Mouse (Mus musculus): Measurements from ENCODE around the gene Scd1. TPM values are rescaled to one million over a fixed set of nuclear protein-coding genes. Genes with fewer than 3 reads are reported as not detected.
"Not testable (repeated sequence)": the region's sequence is repeated elsewhere in the genome, so short reads cannot be mapped to it uniquely, and the experiment has no call there.

The Scd1 gene
- polyA plus RNA-seq, 1 experiment = 4,693 TPM

DNA sequence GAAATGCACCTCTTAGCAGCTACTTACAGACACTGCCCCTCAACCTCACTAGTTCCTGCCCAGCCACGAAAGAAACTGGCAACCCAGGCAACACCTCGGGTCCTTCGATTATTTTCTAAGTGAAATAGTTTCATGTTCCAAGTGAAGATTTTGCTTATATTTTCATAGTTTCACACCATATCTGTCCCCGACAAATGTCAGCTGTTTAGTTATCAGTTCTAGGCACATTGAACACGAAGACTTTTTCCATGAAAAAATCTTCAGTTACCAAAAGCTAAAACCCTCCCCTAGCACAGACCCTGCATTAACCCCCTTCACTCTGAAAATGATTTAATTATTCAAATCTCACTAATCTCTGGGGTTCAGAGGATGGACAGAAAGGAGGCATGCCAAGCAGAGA, 10.9 kb downstream of the Scd1 start:
- DNase-seq (ENCODE audit: low read depth) = no peak

DNA sequence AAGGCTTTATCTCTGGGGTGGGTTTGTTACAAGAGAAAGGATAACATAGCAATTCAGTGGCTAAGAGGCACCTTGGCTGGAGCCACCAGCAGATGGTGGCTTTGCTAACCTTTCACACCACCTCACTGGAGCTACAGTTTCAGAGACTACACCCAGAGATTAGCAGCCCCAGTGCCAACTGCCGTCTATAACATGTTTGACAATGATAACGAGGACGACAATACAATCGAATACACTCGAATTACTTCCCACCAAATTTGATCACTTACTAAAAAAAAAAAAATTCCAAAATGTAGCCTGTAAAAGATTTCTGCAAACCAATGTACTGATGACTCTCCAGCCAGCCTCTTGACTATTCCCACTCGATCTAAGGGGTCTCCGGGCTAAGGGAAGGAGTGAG, 12.7 kb downstream of the Scd1 start:
- DNase-seq (ENCODE audit: low read depth) = no peak

DNA sequence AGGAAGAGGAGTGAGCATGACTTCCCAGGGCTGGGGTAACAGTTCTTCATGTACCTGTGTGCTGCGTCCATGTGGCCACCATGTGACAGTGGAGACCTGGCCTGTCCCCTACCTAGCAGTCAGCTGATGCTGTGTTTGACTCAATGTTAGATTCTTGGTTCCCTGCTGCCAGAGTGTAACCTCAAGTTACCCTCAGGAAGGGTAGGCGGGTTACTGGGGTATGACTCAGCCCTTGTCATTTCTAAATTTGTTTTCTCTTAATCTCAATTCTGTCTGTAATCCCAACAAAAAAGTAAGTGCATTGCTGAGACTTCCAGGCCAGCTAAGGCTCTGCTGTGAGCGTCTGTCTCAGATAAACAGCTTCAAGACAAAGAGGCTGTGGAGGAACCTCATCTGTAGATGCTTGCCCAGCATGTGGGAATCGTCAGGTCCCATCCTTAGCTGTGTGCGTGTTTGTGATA, 13.7 kb downstream of the Scd1 start:
- no peak for DNase-seq (ENCODE audit: low read depth)

DNA sequence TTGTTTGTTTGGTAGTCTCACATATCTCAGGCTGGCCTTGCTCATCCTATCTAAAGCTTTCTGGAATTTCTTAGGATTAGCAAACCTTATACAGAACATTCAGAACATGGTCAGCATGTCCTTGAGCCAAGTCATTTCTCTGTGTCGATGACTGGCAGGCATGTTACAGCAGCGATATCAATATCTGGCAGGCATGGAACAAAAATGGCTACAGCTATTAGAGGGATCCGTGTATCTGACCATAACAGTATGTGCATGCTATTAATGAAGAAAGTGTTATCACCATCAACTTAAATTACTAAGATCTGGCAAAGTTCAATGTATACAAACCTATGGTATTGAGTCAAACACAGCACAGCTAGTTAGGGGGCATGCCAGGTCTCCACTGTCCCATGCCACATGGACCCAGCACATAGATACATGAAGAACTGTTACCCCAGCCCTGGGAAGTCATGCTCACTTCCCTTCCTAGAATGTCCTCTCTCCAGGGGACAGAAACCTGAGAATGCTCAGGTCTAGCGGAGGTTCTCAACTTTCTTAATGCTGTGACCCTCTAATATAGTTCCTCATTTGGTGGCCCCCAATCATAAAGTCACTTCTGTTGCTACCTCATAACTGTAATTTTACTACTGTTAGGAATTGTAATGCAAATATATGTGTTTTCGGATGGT, 15.2 kb downstream of the Scd1 start:
- no peak for DNase-seq (ENCODE audit: low read depth)

DNA sequence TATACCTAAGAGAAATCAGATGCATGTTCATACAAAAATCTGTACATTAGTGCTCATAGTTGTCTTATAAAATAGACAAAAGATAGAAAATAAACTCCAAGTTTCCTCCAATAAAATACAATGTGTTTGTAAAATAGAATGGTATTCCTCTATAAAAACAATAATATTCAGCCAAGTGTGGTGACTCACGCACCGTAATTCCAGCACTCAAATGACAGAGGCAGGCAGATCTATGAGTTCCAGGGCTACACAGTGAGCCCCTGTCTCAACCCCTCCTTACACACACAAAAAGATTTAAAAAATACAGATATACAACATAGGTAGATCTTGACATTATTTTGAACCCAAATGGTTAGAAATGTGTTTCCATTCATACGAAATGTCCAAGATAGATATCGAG, 15.8 kb downstream of the Scd1 start:
- DNase-seq (ENCODE audit: low read depth) = no peak

DNA sequence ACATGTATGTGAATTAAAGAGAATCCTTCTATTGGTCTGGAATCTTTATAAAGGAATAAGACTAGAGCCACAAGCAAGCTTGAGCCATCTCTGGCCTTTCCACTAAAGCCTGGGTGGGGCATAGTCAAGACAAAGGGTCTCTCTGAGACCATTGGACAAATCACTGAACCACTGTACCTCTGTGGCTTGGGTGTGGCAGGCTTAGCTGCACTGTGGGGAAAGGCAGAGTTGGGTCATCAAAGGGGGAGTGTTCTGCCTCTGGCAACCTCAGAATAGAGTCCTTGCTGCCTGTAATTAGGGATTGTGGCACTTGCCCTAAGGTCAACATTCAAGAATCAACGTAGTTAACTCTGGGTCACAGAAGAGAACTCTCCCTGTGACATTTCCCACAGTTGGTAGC, 18.2 kb downstream of the Scd1 start:
- DNase-seq (ENCODE audit: low read depth) = no peak

DNA sequence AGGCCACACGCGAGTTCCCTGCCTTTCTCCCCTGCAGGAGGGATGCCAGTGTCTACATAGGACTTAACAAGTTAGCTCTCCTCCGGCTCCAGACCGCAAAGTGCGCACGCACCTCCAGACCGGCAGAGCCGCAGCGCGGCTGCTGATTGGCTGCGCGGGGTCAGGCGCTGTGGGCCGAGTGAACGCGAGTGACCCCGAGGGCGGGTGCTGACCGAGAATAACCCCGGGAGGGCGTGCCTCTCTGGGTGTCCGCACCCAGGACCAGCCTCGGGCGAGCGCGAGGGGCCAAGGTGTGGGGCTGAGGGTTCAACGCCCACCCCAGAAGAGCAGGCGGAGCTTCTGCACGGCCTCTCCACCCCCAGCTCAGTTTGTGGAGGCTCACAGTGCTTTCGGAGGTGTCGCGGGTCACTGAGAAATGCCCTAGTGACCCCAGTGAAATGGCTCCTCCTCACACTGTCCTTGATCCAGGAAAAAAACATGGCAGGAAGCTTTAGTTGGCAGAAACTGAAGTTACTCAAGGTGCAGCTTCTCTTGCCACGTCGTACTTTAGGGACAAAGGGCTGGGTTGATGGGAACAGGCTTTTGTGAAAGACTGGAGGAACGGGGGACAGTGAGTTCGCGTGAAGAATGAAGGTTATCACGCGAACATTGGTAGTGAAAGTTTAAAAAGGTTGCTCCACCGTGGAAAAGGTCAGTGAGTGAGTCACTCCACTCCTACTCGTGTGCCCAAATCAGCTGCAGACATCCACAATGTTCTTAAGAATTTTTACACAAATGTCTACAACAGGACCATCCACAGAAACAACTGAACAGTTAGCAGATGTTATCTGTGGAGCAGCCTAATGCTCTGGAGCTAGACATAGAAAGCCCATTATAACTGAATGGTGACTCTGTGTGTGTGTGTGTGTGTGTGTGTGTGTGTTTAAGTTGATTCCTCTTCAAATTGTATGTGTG, 18.9 kb downstream of the Scd1 start:
- DNase-seq (ENCODE audit: low read depth) = no peak

DNA sequence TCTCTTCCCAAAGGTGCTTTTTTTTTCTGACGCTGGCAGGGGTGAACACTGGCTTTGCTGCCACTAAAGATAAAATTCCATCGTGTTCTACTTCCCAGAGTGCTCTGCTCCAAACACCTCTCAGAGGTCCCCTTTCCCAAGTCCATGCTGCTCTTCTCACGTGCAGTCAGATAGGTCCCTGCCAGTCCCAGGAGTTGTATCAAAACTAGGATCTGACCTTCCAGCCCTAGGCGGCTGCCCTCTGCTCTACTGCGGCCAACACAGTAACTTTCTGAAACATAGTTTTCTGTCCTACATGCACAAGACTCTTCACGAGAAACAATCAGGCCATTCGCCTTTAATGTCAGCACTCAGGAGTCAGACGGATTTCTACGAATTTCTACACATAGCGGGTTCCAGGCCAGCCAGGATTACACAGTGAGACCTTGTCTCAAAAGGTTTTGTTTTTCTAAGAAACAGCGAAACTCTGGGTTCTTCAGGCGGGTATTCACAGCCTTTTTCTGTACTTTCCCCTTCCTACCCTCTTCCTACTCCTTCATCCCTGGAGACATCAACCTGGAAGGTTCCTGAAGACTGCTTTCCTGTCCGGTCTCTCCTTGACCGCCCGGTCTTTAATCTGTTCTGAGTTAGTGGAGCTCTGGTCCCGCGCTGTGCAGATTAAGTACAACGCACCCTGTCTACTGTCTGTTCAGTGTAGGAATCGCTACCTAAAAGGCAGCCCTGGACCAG, 19.8 kb downstream of the Scd1 start:
- DNase-seq (ENCODE audit: low read depth) = no peak

DNA sequence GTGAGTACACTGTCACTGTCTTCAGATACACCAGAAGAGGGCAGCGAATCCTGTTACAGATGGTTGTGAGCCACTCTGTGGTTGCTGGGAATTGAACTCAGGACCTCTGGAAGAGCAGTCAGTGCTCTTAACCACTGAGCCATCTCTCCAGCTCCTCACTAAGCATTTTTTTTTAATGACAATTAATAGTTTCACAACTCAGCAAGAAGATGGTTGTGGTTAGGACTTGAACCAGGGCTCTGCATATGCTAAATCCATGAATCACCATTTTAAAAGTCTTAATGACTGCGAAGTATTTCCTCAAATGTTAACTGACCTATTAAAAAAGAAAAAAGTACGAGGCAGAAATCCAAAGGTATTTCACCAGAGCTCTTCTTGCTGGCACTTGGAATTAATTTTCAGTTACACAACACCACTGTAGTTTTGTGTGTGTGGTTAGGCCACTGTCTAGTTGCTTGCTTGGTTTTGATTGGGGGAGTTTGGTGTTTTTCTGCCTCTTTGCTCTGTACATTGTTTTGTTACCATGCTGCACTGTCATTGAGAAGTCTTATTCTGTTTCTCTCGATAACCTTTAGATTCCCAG, 20.5 kb downstream of the Scd1 start:
- no peak for DNase-seq (ENCODE audit: low read depth)

DNA sequence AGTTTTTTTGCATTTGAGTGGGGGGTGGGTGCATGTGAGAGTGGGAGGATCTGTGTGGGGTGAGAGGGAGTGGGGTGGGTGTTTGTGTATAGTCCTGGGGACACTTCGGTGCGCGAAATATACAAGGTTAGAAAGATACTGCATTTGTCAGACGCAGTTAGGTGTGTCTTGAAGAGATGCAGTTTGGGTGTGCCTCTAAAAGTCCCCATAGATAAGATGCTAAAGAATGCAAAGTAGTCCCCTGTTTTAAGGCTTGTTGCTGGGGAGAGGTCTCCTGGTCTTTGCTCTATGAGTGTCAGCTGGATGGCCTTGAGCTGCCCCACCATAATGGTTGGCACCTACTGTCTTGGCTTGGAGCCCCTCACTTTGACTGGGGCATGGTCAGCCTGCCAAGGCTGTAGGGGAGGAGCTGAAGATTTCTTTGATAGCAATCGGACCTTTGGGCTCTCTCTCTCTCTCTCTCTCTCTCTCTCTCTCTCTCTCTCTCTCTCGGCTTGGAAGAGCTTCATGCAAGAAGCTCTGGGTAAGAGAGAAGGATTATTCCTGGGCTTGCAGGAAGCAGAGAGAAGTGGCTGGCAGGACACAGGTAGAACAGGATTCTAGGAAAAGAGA, 21.7 kb downstream of the Scd1 start:
- DNase-seq (ENCODE audit: low read depth) = no peak

DNA sequence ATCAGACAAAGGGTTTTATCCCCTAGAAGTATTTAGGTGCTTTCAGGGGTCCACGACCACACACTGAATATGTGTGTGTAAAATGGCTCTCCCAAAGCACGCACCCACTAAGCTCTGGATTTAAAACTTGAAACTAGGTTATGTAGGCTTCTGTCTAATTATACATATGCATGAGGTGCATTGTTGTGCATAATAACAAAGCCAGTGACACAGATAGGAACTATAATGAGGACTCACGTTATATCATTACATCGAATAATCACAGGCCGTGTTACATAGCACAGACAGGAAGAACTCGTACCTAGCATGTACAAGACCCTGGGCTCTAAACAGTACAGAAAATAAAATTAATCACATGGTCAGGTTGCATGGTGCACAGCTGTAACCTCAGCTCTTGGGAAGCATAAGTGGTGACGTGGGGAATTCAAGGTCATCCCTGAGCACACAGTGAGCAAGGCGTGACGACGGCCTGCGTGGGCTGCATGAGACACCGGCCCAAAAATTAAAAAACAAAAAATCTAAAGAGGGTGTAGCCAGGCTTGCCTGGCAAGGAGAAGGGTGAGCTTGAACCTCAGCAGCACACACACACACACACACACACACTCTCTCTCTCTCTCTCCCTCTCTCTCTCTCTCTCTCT, 24.9 kb downstream of the Scd1 start:
- no peak for DNase-seq (ENCODE audit: low read depth)

DNA sequence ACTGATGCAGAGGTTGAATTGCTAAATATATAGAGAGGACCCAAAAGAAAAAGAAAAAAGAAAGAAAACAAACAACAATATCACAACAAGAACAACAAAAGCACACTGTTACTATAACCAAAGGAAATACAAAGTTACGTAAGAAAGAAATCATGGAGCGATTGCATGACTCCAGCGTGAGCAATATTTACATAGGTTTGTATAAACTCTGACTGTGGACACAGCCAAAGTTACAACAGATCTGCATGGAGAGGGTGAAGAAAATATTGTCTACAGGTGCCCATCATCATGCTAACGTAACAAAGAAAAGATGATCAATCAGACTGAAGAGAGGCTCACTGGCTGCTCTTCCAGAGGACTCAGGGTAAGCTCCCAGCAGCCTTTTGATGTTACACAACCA, 27.6 kb downstream of the Scd1 start:
- DNase-seq (ENCODE audit: low read depth) = no peak

DNA sequence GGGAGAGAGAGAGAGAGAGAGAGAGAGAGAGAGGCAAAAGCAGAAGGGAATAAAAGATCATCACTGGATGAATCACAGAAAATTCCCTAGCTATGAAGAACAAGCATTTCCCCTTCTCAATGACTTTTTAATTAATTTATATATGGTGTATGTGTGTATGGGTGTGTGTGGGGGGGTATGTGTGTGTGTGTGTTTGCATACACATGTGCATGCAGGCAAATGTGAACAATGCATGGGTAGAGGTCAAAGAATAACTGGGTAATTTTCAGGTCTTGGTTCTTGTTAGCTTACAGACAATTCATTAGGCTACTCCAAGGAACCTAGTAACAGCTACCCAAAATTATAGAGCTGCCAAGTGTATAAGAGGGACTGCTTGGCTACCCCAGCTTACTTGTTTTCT, 28.6 kb downstream of the Scd1 start:
- no peak for DNase-seq (ENCODE audit: low read depth)

DNA sequence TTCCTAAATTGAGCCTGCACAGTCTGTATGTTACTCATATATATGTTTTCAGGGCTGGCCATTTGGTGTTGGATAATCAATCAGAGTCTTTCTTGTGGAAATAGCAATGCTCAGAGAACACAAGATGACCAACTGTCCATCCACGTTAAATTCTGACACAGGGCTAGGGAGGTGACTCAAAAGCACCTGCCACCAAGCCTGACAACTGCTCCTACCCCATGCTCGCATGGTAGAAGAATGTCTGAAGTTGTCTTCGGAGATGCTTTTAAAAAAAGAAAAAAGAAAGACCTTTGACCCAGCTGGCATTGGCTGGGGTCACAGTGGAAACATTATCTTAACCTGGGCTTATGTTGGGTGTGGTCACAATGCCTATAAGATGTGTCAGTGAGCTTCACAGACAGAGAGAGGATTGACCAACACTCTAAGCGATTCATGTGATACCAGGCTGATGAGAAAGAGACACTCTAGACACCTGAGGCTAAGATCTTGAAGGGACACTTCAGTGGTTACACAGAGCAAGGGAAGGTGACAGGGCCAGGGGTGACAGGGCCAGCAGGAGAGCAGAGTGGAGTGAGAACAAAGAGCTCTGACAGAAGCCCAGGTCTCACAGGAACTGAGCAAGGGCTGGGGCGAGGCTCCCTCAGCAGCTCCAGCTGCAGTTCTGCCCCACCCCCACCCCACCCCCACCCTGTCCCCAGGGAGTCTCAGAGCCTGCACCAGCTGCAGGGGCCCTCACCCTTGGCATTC, 29.9 kb downstream of the Scd1 start:
- no peak for DNase-seq (ENCODE audit: low read depth)

DNA sequence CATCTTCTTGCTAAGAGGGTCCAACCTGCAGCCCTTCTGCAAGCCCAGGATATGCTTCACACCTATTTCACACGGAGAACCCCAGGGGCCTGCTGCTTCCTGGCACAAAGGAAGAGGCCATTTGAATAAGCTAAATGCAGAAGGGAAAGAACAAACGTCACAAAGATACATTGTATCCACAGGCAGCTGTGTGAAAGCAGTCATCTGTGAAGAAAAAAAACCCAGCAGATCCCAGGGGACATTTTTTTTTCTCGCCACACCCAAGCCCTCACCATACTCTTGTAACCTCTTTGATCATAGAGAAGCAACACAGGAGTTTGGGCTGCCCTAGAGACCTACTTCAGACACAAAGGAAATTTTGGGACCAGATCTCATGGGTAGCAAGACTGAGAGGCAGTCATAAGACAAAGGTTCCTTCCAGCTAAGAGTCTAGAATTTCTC, 31.1 kb downstream of the Scd1 start:
- no peak for DNase-seq (ENCODE audit: low read depth)

DNA sequence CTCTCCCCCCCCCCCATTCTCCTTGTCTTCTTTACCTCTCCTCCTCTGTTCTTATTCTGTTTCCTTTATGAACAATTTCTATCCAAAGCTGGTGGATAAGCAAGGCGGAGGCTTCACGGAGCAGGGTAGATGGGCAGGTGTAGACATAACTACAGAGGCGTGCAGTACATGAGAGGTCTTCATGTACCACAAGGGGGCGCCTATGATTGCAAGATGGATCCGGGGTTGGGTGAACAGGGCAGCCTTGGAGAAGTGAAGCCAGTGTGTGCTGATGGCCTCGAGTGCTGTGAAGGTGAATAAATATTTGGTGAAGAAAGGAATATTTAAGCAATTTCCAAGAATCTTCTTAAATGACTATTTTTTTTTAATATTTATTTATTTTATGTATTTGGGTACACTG, 34.7 kb downstream of the Scd1 start:
- DNase-seq (ENCODE audit: low read depth) = no peak

DNA sequence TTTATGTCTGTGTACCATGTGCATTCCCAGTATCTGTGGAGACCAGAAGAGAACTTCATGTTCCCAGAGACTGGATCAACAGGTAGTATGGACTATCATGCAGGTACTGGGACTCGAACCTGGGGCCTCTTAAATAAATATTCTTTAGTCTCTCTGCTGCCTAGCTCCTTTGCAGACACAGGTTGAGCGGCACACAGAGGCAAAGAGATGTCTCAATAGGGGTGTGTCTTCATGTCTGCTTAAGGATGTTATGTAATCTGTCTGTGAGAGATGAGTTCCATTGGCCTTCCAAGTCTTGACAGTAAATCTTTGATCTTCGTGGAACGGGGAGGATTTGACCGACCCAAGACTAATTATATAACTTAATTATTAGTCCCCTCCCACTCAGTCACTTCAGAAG, 37.4 kb downstream of the Scd1 start:
- DNase-seq (ENCODE audit: low read depth) = no peak

DNA sequence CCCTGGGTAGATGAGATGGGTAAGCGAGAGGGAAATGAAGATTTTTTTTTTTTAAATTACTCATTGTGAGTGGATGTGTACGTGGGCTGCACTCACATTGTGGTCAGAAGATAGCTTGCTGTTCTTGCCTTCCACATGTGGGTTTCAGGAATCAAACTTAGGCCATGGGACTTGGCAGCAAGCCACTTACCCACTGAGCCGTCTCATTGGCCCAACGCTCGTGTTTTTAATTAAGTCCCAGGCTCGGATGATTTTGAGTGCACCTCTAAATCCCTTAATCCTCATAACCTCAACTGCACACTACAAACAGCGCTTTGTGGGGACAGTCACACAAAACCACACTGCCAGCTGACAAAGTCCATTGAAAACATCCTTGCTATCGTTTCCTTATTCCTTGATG, 38.3 kb downstream of the Scd1 start:
- no peak for DNase-seq (ENCODE audit: low read depth)

DNA sequence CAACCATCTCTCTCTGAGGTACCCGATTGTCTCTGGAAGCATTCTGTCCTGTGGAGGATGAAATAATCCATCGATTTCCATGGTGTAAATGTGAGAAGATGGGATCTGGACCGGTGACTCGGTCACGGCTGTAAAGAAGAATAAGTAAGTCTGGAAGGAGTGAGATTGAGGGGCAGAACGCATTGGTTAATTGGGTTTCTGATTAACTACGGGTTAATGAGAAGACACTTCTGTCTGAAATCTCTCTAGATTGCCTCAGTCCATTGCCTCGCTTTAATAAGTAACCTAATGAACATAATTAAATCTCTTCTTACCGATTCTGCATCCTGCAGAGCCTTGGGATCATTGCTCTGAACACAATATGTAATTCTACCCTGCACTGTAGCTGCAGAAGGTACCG, 40.6 kb downstream of the Scd1 start:
- not testable (repeated sequence) for DNase-seq (ENCODE audit: low read depth)

DNA sequence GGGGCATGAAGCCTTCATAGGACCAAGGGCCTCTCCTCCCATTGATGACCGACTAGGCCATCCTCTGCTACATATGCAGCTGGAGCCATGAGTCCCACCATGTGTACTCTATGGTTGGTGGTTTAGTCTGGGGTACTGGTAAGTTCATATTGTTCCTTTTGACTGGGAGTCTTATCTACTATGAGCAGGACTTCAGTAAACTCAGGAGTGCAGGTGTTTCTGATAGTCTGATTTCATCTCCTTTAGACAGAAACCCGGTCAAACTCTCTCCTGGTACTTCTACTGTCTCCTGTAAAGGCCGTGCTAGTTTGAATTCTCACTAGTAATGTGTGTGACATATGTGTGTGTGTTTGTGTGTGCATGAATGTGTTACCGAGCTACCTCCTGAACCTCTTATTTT, 41.9 kb downstream of the Scd1 start:
- no peak for DNase-seq (ENCODE audit: low read depth)

Data from gonadal fat pad, adult 2 months (tissue).